Mouse (Mus musculus) CD4-positive helper T cell, adult 2 months (primary cell): ENCODE measurements around the gene Bicdl2.
A peak's percentile ranks its signal among the peaks of the same experiment; 100 is the strongest.

ENCODE experiments used
- DNase-seq: peaks from one replicate; pipeline ENCODE4 v3.0.0-alpha.2; 2012; ENCODE audit warnings: low read depth, missing footprints, low spot score

Bicdl2 gene

DNA sequence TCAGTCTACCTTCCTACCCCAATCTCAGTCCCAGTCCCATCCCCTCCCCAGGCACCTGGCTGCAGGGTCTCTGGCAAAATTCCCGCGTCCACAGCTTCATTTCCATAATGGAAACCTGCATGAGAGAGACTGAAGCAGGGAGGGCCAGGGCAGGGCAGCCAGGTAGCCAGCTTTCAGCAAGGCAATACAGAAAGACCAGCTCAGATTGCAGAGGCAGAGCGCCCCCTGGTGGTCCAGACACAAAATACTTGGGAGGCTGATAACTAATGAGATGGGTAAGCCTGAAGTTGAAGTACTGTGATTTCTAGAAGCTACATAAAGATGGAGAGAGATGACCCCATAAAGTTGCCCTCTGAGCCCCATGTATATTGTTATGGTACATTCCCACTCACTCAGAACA lies 45.9 kb downstream of the Bicdl2 start:
- DNase-seq: peak; percentile 67

DNA sequence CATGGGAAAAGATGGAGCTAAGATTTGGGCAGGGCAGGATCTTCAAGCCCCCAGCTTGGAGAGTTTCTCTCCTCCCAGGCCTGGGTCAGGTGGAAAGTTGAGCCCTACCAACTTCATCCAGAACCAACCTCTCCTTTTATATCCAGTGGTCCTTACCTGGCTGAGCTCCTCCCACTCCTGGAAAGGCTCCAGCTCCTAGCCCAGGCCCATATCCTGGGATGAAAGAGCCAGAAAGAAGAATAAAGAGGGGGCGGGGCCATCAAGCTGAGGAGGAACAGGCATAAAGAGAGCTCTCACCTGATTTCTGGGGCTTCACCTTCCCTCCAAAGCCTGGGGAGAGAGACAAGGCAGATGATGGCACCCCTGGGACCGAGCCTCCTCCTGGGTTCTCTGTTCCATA lies 56.7 kb downstream of the Bicdl2 start:
- DNase-seq: no peak
